Mouse (Mus musculus) midbrain, embryonic 13.5 days (tissue): ENCODE results near the gene Crk. TPM values are rescaled to one million over a fixed set of nuclear protein-coding genes. Genes with fewer than 3 reads are reported as not detected.

Experiments used
- ATAC-seq: fragments of 200-750 bp; cut with Nextera tagmentation; 2 replicates; pipeline ENCODE4 v1.8.0; 2017; ENCODE audit warnings: mild to moderate bottlenecking, moderate TSS enrichment, moderate library complexity
- H3K27ac ChIP-seq: fragments of 300-500 bp; sonication (generic); 2 replicates; pipeline ENCODE4 v1.5.1; 2015; ENCODE audit warnings: inconsistent platforms, mild to moderate bottlenecking, moderate library complexity
- H3K27me3 ChIP-seq: fragments of 300-500 bp; sonication (generic); 2 replicates; pipeline ENCODE4 v1.6.1; 2015; ENCODE audit warnings: mild to moderate bottlenecking, inconsistent platforms
- H3K36me3 ChIP-seq: fragments of 300-500 bp; sonication (generic); 2 replicates; pipeline ENCODE4 v1.6.1; 2015; ENCODE audit warnings: mild to moderate bottlenecking, inconsistent platforms
- H3K4me1 ChIP-seq: fragments of 300-500 bp; sonication (generic); replicated peaks from 2 replicates; pipeline ENCODE4 v1.6.1; 2015; ENCODE audit warnings: inconsistent platforms
- H3K4me2 ChIP-seq: fragments of 300-500 bp; sonication (generic); replicated peaks from 2 replicates; pipeline ENCODE4 v1.6.1; 2015; ENCODE audit warnings: moderate library complexity, mild to moderate bottlenecking, inconsistent platforms
- H3K4me3 ChIP-seq: fragments of 300-500 bp; sonication (generic); replicated peaks from 2 replicates; pipeline ENCODE4 v1.5.1; 2015; ENCODE audit warnings: mild to moderate bottlenecking, inconsistent platforms
- H3K9ac ChIP-seq: fragments of 300-500 bp; sonication (generic); replicated peaks from 2 replicates; pipeline ENCODE4 v1.6.1; 2015; ENCODE audit warnings: mild to moderate bottlenecking, inconsistent platforms
- H3K9me3 ChIP-seq: fragments of 300-500 bp; sonication (generic); 2 replicates; pipeline ENCODE4 v1.6.1; 2016; ENCODE audit warnings: mild to moderate bottlenecking, inconsistent platforms
- WGBS: fragments of 180-500 bp; shearing (Covaris S2); methylation state at CpG from one replicate; pipeline ENCODE4 v1.1.7; 2015; 5-methylcytosine and 5-hydroxymethylcytosine counted together
- polyA plus RNA-seq: library from polyadenylated mRNA; unstranded; fragments of >200 nt; fragmentation: Nextera tagmentation; extraction: Ambion mirVana; gene quantifications from 2 replicates; pipeline ENCODE4 v1.2.1, GENCODE M21; 2015

Gene Crk
- polyA plus RNA-seq, 1 experiment from 2014 or later: 129 TPM

- peak overlapping the region; percentile 41 for H3K4me2 ChIP-seq
- H3K27ac ChIP-seq: no peak overlapping the region
- peaks cover 8% of the 10 kb centered on the region for H3K36me3 ChIP-seq
- no peak for ATAC-seq
- H3K27me3 ChIP-seq: no peaks in the 10 kb centered on the region
- no peaks in the 10 kb centered on the region for H3K9me3 ChIP-seq
- peaks cover 54% of the 10 kb centered on the region for H3K4me1 ChIP-seq
- WGBS: 76% methylated on average over 3 of the region's 3 CpGs
- peak overlapping the region; percentile 22 for H3K4me3 ChIP-seq
- peak overlapping the region; percentile 32; the same call in 1 of the 2 replicates for H3K9ac ChIP-seq
Observed at GRCm38 (mm10) chr11:75736978-75737377, 57.9 kb downstream of the Crk start.

DNA sequence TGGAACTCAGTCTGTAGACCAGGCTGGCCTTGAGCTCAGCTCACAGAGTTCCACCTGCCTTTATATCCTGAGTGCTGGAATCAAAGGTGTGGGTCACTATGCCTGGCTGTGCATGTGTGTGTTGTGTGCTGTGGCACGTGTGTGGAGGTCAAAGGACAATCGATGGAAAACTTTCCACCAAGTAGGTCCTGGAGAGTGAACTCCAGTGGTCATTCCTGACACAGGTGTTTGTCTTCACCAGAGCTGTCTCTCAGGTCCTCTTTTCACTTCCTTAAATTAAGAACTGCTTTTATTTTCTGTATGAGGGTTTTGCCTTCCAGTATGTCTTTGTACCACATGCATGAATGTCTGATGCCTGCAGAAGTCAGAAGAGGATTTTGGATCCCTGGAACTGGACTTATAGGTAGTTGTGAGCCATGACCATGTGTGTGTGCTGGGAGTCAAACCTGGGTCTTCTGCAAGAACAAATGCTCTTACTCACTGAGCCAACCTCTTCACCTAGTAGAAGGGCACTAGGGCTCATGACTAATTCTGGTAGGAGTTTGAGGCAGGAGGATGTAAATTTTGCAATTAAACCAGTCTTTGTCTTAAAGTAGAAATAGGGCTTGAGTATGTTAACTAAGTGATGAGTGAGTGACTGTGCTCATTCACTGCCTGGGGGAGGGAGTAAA lies 58.9 kb downstream of the Crk start:
- ATAC-seq: no peak
- no peaks in the 10 kb centered on the region for H3K9me3 ChIP-seq

DNA sequence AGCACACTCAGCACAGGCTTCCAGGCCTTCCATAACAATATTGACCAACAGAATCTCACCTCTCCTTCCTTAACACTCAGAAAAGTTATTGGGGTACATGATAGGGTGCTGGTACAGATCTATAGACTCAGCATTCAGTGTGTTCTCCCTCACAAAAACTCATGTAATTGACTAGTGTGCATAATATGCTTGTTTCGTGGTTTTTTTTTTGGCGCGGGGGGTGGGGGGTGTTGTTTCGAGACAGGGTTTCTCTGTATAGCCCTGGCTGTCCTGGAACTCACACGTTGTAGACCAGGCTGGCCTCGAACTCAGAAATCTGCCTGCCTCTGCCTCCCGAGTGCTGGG lies 59.4 kb downstream of the Crk start:
- H3K27me3 ChIP-seq: no peaks in the 10 kb centered on the region
- no peak for ATAC-seq
- 95% methylated on average over 7 of the region's 7 CpGs for WGBS

More for the DNA sequence above, 58.9 kb downstream of the Crk start:
- no peak overlapping the region for H3K27ac ChIP-seq
- 87% methylated on average over 2 of the region's 2 CpGs for WGBS
- H3K4me2 ChIP-seq: peak overlapping the region; percentile 11; the same call in 1 of the 2 replicates
- no peaks in the 10 kb centered on the region for H3K27me3 ChIP-seq
- H3K9ac ChIP-seq: no peak overlapping the region
- peaks cover 10% of the 10 kb centered on the region for H3K36me3 ChIP-seq
- no peak overlapping the region for H3K4me3 ChIP-seq
- H3K4me1 ChIP-seq: peaks cover 51% of the 10 kb centered on the region

DNA sequence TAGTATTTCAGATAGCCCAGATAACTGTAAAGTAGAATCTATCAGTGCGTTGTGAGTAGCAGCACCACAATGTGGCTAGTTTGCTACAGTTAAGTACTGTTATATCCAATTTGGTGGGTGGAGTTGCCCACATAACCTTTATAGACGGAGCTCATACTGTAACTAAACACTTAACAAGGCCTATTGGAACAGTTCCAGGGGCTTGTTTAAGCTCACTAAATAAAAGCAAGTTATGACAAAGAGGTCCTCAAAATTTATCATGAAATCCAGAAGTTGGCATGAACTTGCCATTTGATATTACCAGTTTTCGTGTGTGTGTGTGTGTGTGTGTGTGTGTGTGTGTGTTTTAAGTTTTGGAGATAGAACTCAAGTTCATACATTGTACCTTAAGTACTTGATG lies 61.1 kb downstream of the Crk start:
- peaks cover 43% of the 10 kb centered on the region for H3K4me1 ChIP-seq
- H3K9ac ChIP-seq: no peak overlapping the region
- H3K27me3 ChIP-seq: no peaks in the 10 kb centered on the region
- ATAC-seq: no peak
- H3K36me3 ChIP-seq: peaks cover 17% of the 10 kb centered on the region
- no peaks in the 10 kb centered on the region for H3K9me3 ChIP-seq
- H3K27ac ChIP-seq: no peak overlapping the region
- no peak overlapping the region for H3K4me2 ChIP-seq
- H3K4me3 ChIP-seq: no peak overlapping the region
- 86% methylated on average over 3 of the region's 3 CpGs for WGBS

More for the DNA sequence above, 59.4 kb downstream of the Crk start:
- no peak overlapping the region for H3K4me3 ChIP-seq
- H3K27ac ChIP-seq: no peak overlapping the region
- H3K4me1 ChIP-seq: peaks cover 51% of the 10 kb centered on the region
- H3K9me3 ChIP-seq: no peaks in the 10 kb centered on the region
- peaks cover 11% of the 10 kb centered on the region for H3K36me3 ChIP-seq
- H3K9ac ChIP-seq: no peak overlapping the region
- no peak overlapping the region for H3K4me2 ChIP-seq

- H3K9me3 ChIP-seq: no peaks in the 10 kb centered on the region
- WGBS: 93% methylated on average over 3 of the region's 3 CpGs
- H3K9ac ChIP-seq: no peak overlapping the region
- no peak overlapping the region for H3K4me2 ChIP-seq
- H3K27ac ChIP-seq: no peak overlapping the region
- peaks cover 17% of the 10 kb centered on the region for H3K36me3 ChIP-seq
- H3K4me3 ChIP-seq: no peak overlapping the region
- peaks cover 31% of the 10 kb centered on the region for H3K4me1 ChIP-seq
- no peak for ATAC-seq
- no peaks in the 10 kb centered on the region for H3K27me3 ChIP-seq
Observed at GRCm38 (mm10) chr11:75741615-75742014, 62.6 kb downstream of the Crk start.

GRCm38 (mm10) chr11:75744761-75745160 lies 65.7 kb downstream of the Crk start:
- no peak for ATAC-seq
- no peak overlapping the region for H3K4me3 ChIP-seq
- H3K9ac ChIP-seq: no peak overlapping the region
- H3K4me1 ChIP-seq: peaks cover 41% of the 10 kb centered on the region
- no peaks in the 10 kb centered on the region for H3K9me3 ChIP-seq
- no peak overlapping the region for H3K27ac ChIP-seq
- H3K4me2 ChIP-seq: no peak overlapping the region
- peaks cover 12% of the 10 kb centered on the region; the same call in 1 of the 2 replicates for H3K36me3 ChIP-seq
- H3K27me3 ChIP-seq: no peaks in the 10 kb centered on the region
- WGBS: 94% methylated on average over 3 of the region's 3 CpGs

GRCm38 (mm10) chr11:75750537-75750936 lies 71.5 kb downstream of the Crk start:
- Histone ChIP-seq H3K4me1 (peaks cover 52% of the 10 kb centered on the region), H3K9me3 (no peaks in the 10 kb centered on the region), H3K4me2 (no peak overlapping the region), H3K4me3 (no peak overlapping the region), H3K36me3 (peaks cover 7% of the 10 kb centered on the region; the same call in 1 of the 2 replicates), H3K9ac (no peak overlapping the region), H3K27ac (no peak overlapping the region), H3K27me3 (no peaks in the 10 kb centered on the region)
- ATAC-seq: no peak
- WGBS: 67% methylated on average over 1 of the region's 1 CpGs

DNA sequence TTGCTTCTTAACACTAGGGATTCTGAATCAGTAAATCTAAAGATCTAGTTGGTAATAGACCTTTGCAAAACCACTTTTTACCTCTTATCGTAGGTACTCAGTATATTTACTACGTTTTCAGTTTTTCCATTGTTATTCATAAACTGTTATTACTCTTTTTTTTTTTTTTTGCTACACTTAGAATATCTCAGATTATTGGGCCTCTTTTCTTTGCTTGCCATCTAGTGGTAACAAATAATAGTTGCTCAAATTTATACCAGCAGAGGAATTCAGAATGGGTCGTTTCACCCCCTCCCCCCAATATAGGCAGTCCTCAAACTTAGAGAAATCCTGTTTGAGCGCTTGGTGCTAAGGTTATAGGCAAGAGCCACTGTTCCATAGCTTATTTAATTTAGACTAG lies 72.0 kb downstream of the Crk start:
- WGBS: 81% methylated on average over 4 of the region's 4 CpGs
- Histone ChIP-seq H3K36me3 (peaks cover 11% of the 10 kb centered on the region), H3K4me1 (peaks cover 52% of the 10 kb centered on the region), H3K4me2 (no peak overlapping the region), H3K27ac (no peak overlapping the region), H3K4me3 (no peak overlapping the region), H3K9ac (no peak overlapping the region), H3K9me3 (no peaks in the 10 kb centered on the region), H3K27me3 (no peaks in the 10 kb centered on the region)
- no peak for ATAC-seq

Other genes with a start within 250 kb of the Crk start
- gene Serpinf2, start 239.7 kb upstream of the Crk start, polyA plus RNA-seq: 0.07 TPM in 1 of 2 replicates, not detected in the other
- gene Wdr81, start 224.5 kb upstream of the Crk start, polyA plus RNA-seq: 6.8 and 8.1 TPM in 2 replicates
- gene Tlcd2, start 217.5 kb upstream of the Crk start, polyA plus RNA-seq: 2.0 and 2.5 TPM in 2 replicates
- gene Prpf8, start 192.4 kb upstream of the Crk start, polyA plus RNA-seq: 58.2 and 61.8 TPM in 2 replicates
- gene Rilp, start 169.2 kb upstream of the Crk start, polyA plus RNA-seq: 0.97 and 1.2 TPM in 2 replicates
- 3.4 and 3.5 TPM in 2 replicates for gene Scarf1, start 165.7 kb upstream of the Crk start, polyA plus RNA-seq
- 16.4 and 17.3 TPM in 2 replicates for gene Slc43a2, start 147.6 kb upstream of the Crk start, polyA plus RNA-seq
- gene Pitpna, start 91.2 kb upstream of the Crk start, polyA plus RNA-seq: 77.8 and 99.2 TPM in 2 replicates
- gene Inpp5k, start 48.3 kb upstream of the Crk start, polyA plus RNA-seq: 41.9 and 43.4 TPM in 2 replicates
- 6.5 and 7.6 TPM in 2 replicates for gene Myo1c, start 28.8 kb upstream of the Crk start, polyA plus RNA-seq
- gene Ywhae, start 53.6 kb downstream of the Crk start, polyA plus RNA-seq: 1,420 and 1,493 TPM in 2 replicates
- 1.0 and 1.1 TPM in 2 replicates for gene Doc2b, start 116.8 kb downstream of the Crk start, polyA plus RNA-seq